Mouse (Mus musculus) heart, postnatal 0 days (tissue): ENCODE measurements around the gene Fa2h. TPM values are rescaled to one million over a fixed set of nuclear protein-coding genes. Genes with fewer than 3 reads are reported as not detected.

Source experiments
- ATAC-seq: fragments of 200-750 bp; cut with Nextera tagmentation; 2 replicates; pipeline ENCODE4 v1.8.0; 2017; ENCODE audit warnings: low read depth, moderate number of reproducible peaks, moderate library complexity; ENCODE audit not compliant: insufficient read depth
- DNase-seq: peaks from one replicate; pipeline ENCODE4 v3.0.0-alpha.2; 2016; ENCODE audit warnings: low spot score
- H3K27ac ChIP-seq: fragments of 300-500 bp; sonication (generic); 2 replicates; pipeline ENCODE4 v1.5.1; 2014; ENCODE audit warnings: low read depth, mild to moderate bottlenecking
- H3K27me3 ChIP-seq: fragments of 300-500 bp; sonication (generic); 2 replicates; pipeline ENCODE4 v1.6.1; 2014; ENCODE audit warnings: low read length, mixed read lengths; ENCODE audit not compliant: control insufficient read depth, insufficient read depth
- H3K36me3 ChIP-seq: fragments of 300-500 bp; sonication (generic); replicated peaks from 2 replicates; pipeline ENCODE4 v1.6.1; 2014; ENCODE audit warnings: low read length, mixed read lengths; ENCODE audit not compliant: control insufficient read depth, insufficient read depth
- H3K4me1 ChIP-seq: fragments of 300-500 bp; sonication (generic); 2 replicates; pipeline ENCODE4 v1.6.1; 2014; ENCODE audit warnings: antibody characterized with exemption; ENCODE audit not compliant: control insufficient read depth, insufficient read depth
- H3K4me2 ChIP-seq: fragments of 300-500 bp; sonication (generic); 2 replicates; pipeline ENCODE4 v1.6.1; 2014; ENCODE audit warnings: low read depth, mild to moderate bottlenecking, low read length, moderate library complexity
- H3K4me3 ChIP-seq: fragments of 300-500 bp; sonication (generic); 2 replicates; pipeline ENCODE4 v1.5.1; 2014; ENCODE audit warnings: low read depth, low read length
- H3K9ac ChIP-seq: fragments of 300-500 bp; sonication (generic); replicated peaks from 2 replicates; pipeline ENCODE4 v1.6.1; 2014; ENCODE audit warnings: low read depth, low read length, mixed read lengths
- H3K9me3 ChIP-seq: fragments of 300-500 bp; sonication (generic); replicated peaks from 2 replicates; pipeline ENCODE4 v1.6.1; 2016; ENCODE audit warnings: low read length; ENCODE audit not compliant: control insufficient read depth
- CTCF ChIP-seq: IDR thresholded peaks from 2 replicates; pipeline ENCODE4 v1.5.1; 2016; ENCODE audit warnings: antibody characterized with exemption, control low read depth, low read depth
- EP300 ChIP-seq: IDR thresholded peaks from 2 replicates; pipeline ENCODE4 v1.6.1; 2016; ENCODE audit warnings: antibody characterized with exemption, low read depth
- WGBS: fragments of 180-500 bp; shearing (Covaris S2); extraction: QIAGEN DNeasy Blood & Tissue Kit; methylation state at CpG from one replicate; pipeline ENCODE4 v1.1.7; 2014; 5-methylcytosine and 5-hydroxymethylcytosine counted together
- polyA plus RNA-seq: library from polyadenylated mRNA; unstranded; fragments of >200 nt; fragmentation: Nextera tagmentation; extraction: Ambion mirVana; gene quantifications from 2 replicates; pipeline ENCODE4 v1.2.1, GENCODE M21; 2015
- total RNA-seq: library from RNA; depleted of rRNA; stranded (reverse); fragments of >200 nt; gene quantifications from 2 replicates; pipeline ENCODE4 v1.2.3, GENCODE M21; 2014; ENCODE audit warnings: low replicate concordance

Fa2h gene
- total and polyA plus RNA-seq, 2 experiments from 2014 or later: 5.5 TPM; not detected in 1

DNA sequence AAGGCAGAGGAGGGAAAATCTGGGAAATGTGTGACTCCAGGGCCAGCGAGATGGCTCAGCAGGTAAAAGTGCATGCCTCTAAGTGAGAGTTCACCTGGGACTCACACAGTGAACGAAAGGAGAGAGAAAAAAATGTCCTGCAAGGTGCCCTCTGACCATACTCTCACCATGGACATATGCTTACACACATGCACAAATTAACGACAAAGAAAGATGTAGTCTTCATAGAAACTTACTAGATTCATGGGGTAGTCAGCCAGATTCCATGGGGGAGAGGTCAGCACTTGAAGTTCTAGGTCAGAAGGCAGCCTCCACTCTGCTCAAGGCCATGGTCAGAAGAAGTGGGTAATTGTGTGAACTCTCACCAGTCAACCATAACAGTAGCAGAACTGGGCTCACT is 53.4 kb downstream of the Fa2h start:
- TF ChIP-seq CTCF (no peak), EP300 (no peak)
- no peaks in the 10 kb centered on the region for H3K27me3 ChIP-seq

DNA sequence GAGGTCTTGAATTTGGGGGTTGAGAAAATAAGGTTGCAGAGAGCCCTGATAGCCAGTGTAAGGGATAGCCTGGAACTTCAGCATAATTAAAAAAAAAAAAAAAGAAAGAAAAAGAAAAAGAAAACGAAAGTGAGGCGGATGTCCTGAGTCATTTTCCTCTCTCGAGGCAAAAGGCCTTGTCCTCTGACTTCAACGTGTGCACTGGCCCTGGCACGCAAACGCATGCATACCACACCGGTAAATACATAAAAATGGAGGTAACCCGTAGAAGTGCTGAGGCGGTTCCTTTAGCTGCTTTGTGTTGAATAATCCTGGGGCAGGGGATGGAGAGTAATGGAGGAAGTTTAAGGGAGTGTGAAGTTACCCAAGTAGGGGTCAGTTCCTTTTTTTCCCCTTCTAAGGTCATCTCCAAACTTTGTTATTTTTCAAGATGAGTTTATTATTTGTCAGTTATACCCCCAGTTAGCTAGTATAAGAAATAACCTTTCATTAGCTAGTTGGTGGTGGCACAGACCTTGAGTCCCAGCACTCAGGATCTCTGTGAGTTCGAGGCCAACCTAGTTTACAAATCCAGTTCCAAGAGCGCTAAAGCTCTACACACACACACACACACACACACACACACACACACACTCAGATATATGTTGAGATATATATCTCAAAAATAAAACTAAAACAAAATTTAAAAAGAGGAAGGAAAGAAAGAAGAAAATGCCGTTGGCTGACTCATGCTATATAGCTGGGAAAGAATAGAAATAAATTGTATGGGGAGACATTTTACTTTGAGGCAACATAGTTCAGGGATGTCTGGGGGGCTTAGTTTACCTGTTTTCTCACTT is 55.0 kb downstream of the Fa2h start:
- H3K9ac ChIP-seq: peak overlapping the region; percentile 27
- DNase-seq: no peak
- H3K27ac ChIP-seq: peak overlapping the region; percentile 47; the same call in 1 of the 2 replicates

More for the DNA sequence above, 53.4 kb downstream of the Fa2h start:
- no peaks in the 10 kb centered on the region for H3K9me3 ChIP-seq
- H3K4me3 ChIP-seq: no peak overlapping the region
- no peak for ATAC-seq
- no peak for DNase-seq
- no peak overlapping the region for H3K27ac ChIP-seq
- H3K4me2 ChIP-seq: no peak overlapping the region
- H3K36me3 ChIP-seq: no peaks in the 10 kb centered on the region
- WGBS: 68% methylated on average over 3 of the region's 3 CpGs
- no peak overlapping the region for H3K9ac ChIP-seq
- H3K4me1 ChIP-seq: peaks cover 7% of the 10 kb centered on the region; the same call in 1 of the 2 replicates

DNA sequence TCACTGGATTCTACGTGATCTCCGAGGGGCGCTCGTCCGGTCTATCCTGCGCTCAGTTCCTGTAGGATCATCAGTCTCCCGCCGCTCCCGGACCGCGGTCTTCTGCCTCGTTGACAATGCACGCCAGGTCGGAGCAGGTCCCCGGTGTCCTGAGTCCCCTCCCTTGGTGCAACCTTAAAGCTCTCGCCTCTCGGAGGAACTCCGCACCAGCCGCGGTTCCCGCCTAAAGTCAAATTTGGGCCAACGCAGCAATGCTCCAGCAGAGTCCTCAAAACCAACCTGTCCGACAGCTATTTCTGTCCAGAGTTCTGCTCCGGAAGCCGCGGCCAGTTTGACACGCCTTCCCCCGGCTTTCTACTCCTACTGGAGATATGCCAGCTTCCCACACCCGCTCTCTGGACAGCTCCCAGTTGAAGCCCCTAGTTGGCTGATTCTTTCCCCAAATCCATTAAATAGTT is 55.7 kb downstream of the Fa2h start, which contains the start of gene Mlkl:
Gene Mlkl, minus strand, starts transcription at position 288 of the 458 bp plus-strand sequence.
- peaks cover 7% of the 10 kb centered on the region; the same call in 1 of the 2 replicates for H3K4me1 ChIP-seq
- no peaks in the 10 kb centered on the region for H3K27me3 ChIP-seq
- peak within 1 kb of the TSS; percentile 53 for H3K4me3 ChIP-seq
- TF ChIP-seq CTCF (no peak), EP300 (no peak)
- peak within 1 kb of the TSS; percentile 27 for H3K9ac ChIP-seq
- under 1% methylated on average over 29 of the region's 29 CpGs for WGBS
- H3K36me3 ChIP-seq: no peaks in the 10 kb centered on the region
- H3K9me3 ChIP-seq: no peaks in the 10 kb centered on the region
- DNase-seq (peak; percentile 63), ATAC-seq (peak; percentile 62; the same call in 1 of the 2 replicates)
- peak within 1 kb of the TSS; percentile 72 for H3K4me2 ChIP-seq
- H3K27ac ChIP-seq: peak within 1 kb of the TSS; percentile 47

More for the DNA sequence above, 55.0 kb downstream of the Fa2h start:
- H3K4me2 ChIP-seq: peak overlapping the region; percentile 72
- H3K36me3 ChIP-seq: no peaks in the 10 kb centered on the region
- H3K4me1 ChIP-seq: peaks cover 7% of the 10 kb centered on the region; the same call in 1 of the 2 replicates
- no peaks in the 10 kb centered on the region for H3K9me3 ChIP-seq
- 31% methylated on average over 12 of the region's 12 CpGs for WGBS
- peak overlapping the region; percentile 53 for H3K4me3 ChIP-seq
- H3K27me3 ChIP-seq: no peaks in the 10 kb centered on the region
- TF ChIP-seq CTCF (no peak), EP300 (no peak)
- ATAC-seq: no peak

DNA sequence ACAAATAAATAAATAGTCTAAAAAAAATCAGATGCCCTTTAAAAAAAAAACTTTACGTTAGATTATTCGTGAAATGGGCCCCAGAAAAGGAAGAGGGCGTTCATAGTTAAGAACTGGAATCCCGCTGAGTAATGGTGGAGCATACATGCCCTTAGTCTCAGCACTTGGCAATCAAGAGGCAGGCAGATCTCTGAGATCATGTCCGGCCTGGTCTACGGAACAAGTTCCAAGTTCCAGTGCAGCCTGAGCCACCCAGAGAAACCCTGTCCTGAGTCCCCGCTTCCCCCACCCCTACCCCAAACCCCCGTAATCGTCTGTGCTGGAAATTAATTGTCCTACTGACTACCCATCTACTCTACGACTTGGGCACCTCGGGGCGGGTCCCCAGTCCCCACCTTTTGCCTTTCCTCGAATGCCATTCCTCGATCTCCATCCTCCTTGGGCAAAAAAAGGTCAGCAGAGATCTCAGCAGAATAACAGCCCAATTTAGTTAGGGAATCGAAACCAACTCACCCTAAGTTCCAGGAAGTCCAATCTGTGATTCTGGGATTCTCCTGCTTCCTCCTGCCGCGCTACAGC is 56.2 kb downstream of the Fa2h start:
- Histone ChIP-seq H3K4me1 (peaks cover 7% of the 10 kb centered on the region; the same call in 1 of the 2 replicates), H3K27me3 (no peaks in the 10 kb centered on the region), H3K9me3 (no peaks in the 10 kb centered on the region), H3K36me3 (no peaks in the 10 kb centered on the region), H3K27ac (peak overlapping the region; percentile 47), H3K9ac (peak overlapping the region; percentile 27), H3K4me2 (peak overlapping the region; percentile 72), H3K4me3 (peak overlapping the region; percentile 53)
- ATAC-seq (peak; percentile 49; the same call in 1 of the 2 replicates), DNase-seq (no peak)
- 23% methylated on average over 17 of the region's 17 CpGs for WGBS
- TF ChIP-seq CTCF (no peak), EP300 (no peak)

DNA sequence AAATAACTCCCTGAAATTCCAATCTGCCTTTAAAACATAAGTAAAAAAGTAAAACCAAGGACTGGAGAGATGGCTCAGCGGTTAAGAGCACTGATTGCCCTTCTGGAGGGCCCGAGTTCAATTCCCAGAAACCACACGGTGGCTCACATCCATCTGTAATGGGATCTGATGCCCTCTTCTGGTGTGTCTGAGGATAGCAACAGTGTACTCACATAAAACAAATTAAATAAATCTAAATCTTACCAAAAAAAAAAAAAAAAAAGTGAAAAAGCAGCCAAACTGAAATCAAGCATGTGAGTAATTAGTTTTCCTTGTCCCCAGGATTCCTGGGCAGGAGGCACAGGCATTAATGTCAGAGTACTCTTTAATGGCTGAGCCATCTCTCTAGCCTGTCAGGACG is 56.9 kb downstream of the Fa2h start:
- no peaks in the 10 kb centered on the region for H3K27me3 ChIP-seq
- no peak for ATAC-seq
- H3K4me2 ChIP-seq: peak overlapping the region; percentile 72
- no peaks in the 10 kb centered on the region for H3K36me3 ChIP-seq
- no peak overlapping the region for H3K27ac ChIP-seq
- no peaks in the 10 kb centered on the region for H3K9me3 ChIP-seq
- H3K9ac ChIP-seq: no peak overlapping the region
- H3K4me1 ChIP-seq: peaks cover 7% of the 10 kb centered on the region; the same call in 1 of the 2 replicates
- H3K4me3 ChIP-seq: peak overlapping the region; percentile 53
- TF ChIP-seq CTCF (no peak), EP300 (no peak)
- DNase-seq: no peak
- 78% methylated on average over 4 of the region's 4 CpGs for WGBS
